18 mouse cellular contexts compared by ENCODE assay signal in the genomic region with DNA sequence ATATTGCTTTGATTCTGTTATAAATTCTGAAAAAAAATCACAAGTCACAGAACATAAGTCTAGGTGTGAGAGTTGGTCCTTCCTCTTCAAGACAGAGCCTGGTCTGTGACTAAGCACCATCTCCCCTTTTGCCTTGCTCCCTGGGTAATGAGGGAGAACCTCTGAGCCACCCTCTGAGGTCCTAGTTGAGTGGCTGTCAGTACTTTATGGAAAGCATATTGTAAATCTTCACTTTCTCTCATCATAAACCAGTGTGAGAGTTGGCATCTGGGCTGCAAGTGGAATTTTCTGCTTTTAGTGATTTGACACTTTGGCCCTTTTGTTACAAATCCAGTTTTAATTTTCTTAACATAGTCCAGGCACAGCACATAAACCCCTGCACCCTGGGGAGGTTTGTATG.
"Had no signal": no experiment of that assay in that cellular context is flagged by ENCODE, and none has a peak within 500 bp of the region (broad histone marks: within the 10 kb centered on the region; RNA-seq: fewer than 3 reads in every experiment).

No protein-coding gene starts in this region.

- H3K4me2 ChIP-seq: lung, embryonic 15.5 days; midbrain, embryonic 11.5 days; midbrain, embryonic 13.5 days; neural tube, embryonic 12.5 days; stomach, embryonic 15.5 days had no signal

- H3K9me3 ChIP-seq: lung, embryonic 15.5 days; megakaryocyte, embryonic 14.5 days; midbrain, embryonic 13.5 days; neural tube, embryonic 12.5 days; stomach, embryonic 15.5 days had no signal

- ATAC-seq: liver, postnatal 0 days; lung, postnatal 0 days; midbrain, embryonic 13.5 days; midbrain, embryonic 16.5 days had no signal

- H3K36me3 ChIP-seq: lung, embryonic 15.5 days; midbrain, embryonic 13.5 days; neural tube, embryonic 12.5 days; stomach, embryonic 15.5 days had no signal

- H3K9ac ChIP-seq: liver, postnatal 0 days; lung, embryonic 15.5 days; midbrain, embryonic 13.5 days; neural tube, embryonic 12.5 days; stomach, embryonic 15.5 days had no signal

- H3K27ac ChIP-seq: lung, embryonic 15.5 days; macrophage; midbrain, embryonic 13.5 days; neural tube, embryonic 12.5 days; stomach, embryonic 15.5 days; stomach, postnatal 0 days had no signal

- DNase-seq: liver, postnatal 0 days; lung, adult 2 months; lung, postnatal 14 days; lung, postnatal 36 days; right cerebral cortex, postnatal 14 days; thymus, adult 2 months; thymus, postnatal 25 days; thymus, postnatal 4 days had no signal

- H3K27me3 ChIP-seq: lung, embryonic 15.5 days; neural tube, embryonic 12.5 days; stomach, embryonic 15.5 days had no signal

- H3K4me1 ChIP-seq: lung, embryonic 15.5 days; megakaryocyte, embryonic 14.5 days; midbrain, embryonic 13.5 days; neural tube, embryonic 12.5 days; stomach, embryonic 15.5 days had no signal

- H3K4me3 ChIP-seq: lung, embryonic 15.5 days; megakaryocyte, embryonic 14.5 days; midbrain, embryonic 13.5 days; neural tube, embryonic 12.5 days; stomach, embryonic 15.5 days had no signal
